Mouse (Mus musculus) thymus, adult 2 months (tissue): Measurements from ENCODE around the gene Fgfr2. TPM values are rescaled to one million over a fixed set of nuclear protein-coding genes. Genes with fewer than 3 reads are reported as not detected.

ENCODE experiments used
- DNase-seq: peaks from one replicate; pipeline ENCODE4 v3.0.0; 2021
- H3K27ac ChIP-seq: fragments of 200-500 bp; 2 replicates; pipeline ENCODE4 v1.5.1; 2012; ENCODE audit warnings: low read length, control low read depth; ENCODE audit not compliant: control insufficient read depth, insufficient read depth
- H3K27me3 ChIP-seq: fragments of 200-500 bp; 2 replicates; pipeline ENCODE4 v1.6.1; 2012; ENCODE audit warnings: mild to moderate bottlenecking, low read length, moderate library complexity, mixed read lengths; ENCODE audit not compliant: control insufficient read depth, insufficient read depth
- H3K36me3 ChIP-seq: fragments of 200-500 bp; 2 replicates; pipeline ENCODE4 v1.6.1; 2012; ENCODE audit warnings: mild to moderate bottlenecking, low read length, moderate library complexity; ENCODE audit not compliant: control insufficient read depth, insufficient read depth
- H3K4me1 ChIP-seq: fragments of 200-500 bp; replicated peaks from 2 replicates; pipeline ENCODE4 v1.6.1; 2012; ENCODE audit warnings: low read length; ENCODE audit not compliant: control insufficient read depth, insufficient read depth
- H3K4me3 ChIP-seq: fragments of 200-500 bp; 2 replicates; pipeline ENCODE4 v1.5.1; 2012; ENCODE audit warnings: mild to moderate bottlenecking, low read length, control low read depth, moderate library complexity; ENCODE audit not compliant: control insufficient read depth, insufficient read depth
- CTCF ChIP-seq: fragments of 200-500 bp; IDR thresholded peaks from 2 replicates; pipeline ENCODE4 v1.5.1; 2012; ENCODE audit warnings: mild to moderate bottlenecking, control low read depth, low read length, moderate library complexity, borderline replicate concordance; ENCODE audit not compliant: control insufficient read depth, poor library complexity, insufficient read depth; ENCODE audit errors: extremely low read depth
- POLR2A ChIP-seq: fragments of 200-500 bp; IDR thresholded peaks from 2 replicates; pipeline ENCODE4 v1.6.1; 2012; ENCODE audit warnings: mild to moderate bottlenecking, low read length, control low read depth, moderate library complexity; ENCODE audit not compliant: control insufficient read depth, poor library complexity, insufficient read depth; ENCODE audit errors: extremely low read depth
- WGBS: fragments of 180-500 bp; shearing (Covaris S2); methylation state at CpG from one replicate; pipeline ENCODE4 v1.1.7; 2018; 5-methylcytosine and 5-hydroxymethylcytosine counted together
- polyA plus RNA-seq: library from polyadenylated mRNA; depleted of rRNA; stranded (reverse); fragments of >200 nt; gene quantifications from 2 replicates; pipeline ENCODE4 v1.2.3, GENCODE M21; 2012

Gene Fgfr2
- polyA plus RNA-seq, 1 experiment = 12.1 TPM

GRCm38 (mm10) chr7:132410958-132411357 lies 712.2 kb downstream of the Fgfr2 start:
- Histone ChIP-seq H3K36me3 (no peaks in the 10 kb centered on the region), H3K27ac (no peak overlapping the region), H3K27me3 (no peaks in the 10 kb centered on the region), H3K4me1 (no peaks in the 10 kb centered on the region), H3K4me3 (no peak overlapping the region)
- 93% methylated on average over 4 of the region's 4 CpGs for WGBS
- TF ChIP-seq CTCF (no peak), POLR2A (no peak)
- DNase-seq = no peak

DNA sequence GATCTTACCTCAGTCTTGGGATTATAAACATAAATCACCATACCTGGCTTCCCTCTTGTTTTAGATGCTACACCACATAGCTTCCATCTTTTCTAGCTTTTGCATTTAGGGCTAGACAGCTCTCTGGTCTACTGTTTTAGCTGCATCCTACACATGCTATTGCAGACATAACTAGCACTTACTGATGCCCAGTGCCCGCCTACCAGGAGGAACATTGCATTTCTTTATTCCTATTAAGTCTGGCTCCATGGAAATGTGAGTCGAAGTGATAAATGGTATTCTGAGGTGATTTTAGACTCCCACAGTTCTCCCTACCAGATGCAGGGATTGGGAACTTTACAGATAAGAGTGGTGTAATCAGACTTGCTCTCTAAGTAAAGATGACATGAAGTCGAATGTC lies 713.3 kb downstream of the Fgfr2 start:
- TF ChIP-seq CTCF (no peak), POLR2A (no peak)
- 94% methylated on average over 3 of the region's 3 CpGs for WGBS
- H3K4me3 ChIP-seq = no peak overlapping the region
- H3K36me3 ChIP-seq = no peaks in the 10 kb centered on the region
- no peaks in the 10 kb centered on the region for H3K27me3 ChIP-seq
- H3K4me1 ChIP-seq = no peaks in the 10 kb centered on the region
- no peak overlapping the region for H3K27ac ChIP-seq
- DNase-seq = no peak

GRCm38 (mm10) chr7:132402377-132403084 lies 720.6 kb downstream of the Fgfr2 start:
- Histone ChIP-seq H3K4me3 (no peak overlapping the region), H3K27ac (no peak overlapping the region), H3K4me1 (no peaks in the 10 kb centered on the region), H3K36me3 (no peaks in the 10 kb centered on the region), H3K27me3 (no peaks in the 10 kb centered on the region)
- TF ChIP-seq POLR2A = no peak
- no peak for TF ChIP-seq CTCF
- 17% methylated on average over 10 of the region's 10 CpGs for WGBS
- peak; percentile 15 for DNase-seq

- Histone ChIP-seq H3K27ac (no peak overlapping the region), H3K4me3 (no peak overlapping the region), H3K4me1 (no peaks in the 10 kb centered on the region), H3K27me3 (no peaks in the 10 kb centered on the region), H3K36me3 (no peaks in the 10 kb centered on the region)
- 93% methylated on average over 3 of the region's 3 CpGs for WGBS
- no peak for DNase-seq
- TF ChIP-seq CTCF = no peak
- TF ChIP-seq POLR2A = no peak
These were observed 724.7 kb downstream of the Fgfr2 start for GRCm38 (mm10) chr7:132398487-132398886.

GRCm38 (mm10) chr7:132396661-132397322 lies 726.4 kb downstream of the Fgfr2 start:
- H3K4me3 ChIP-seq = no peak overlapping the region
- no peaks in the 10 kb centered on the region for H3K4me1 ChIP-seq
- no peak for TF ChIP-seq POLR2A
- H3K36me3 ChIP-seq = no peaks in the 10 kb centered on the region
- no peaks in the 10 kb centered on the region for H3K27me3 ChIP-seq
- no peak overlapping the region for H3K27ac ChIP-seq
- no peak for DNase-seq
- 64% methylated on average over 7 of the region's 7 CpGs for WGBS

DNA sequence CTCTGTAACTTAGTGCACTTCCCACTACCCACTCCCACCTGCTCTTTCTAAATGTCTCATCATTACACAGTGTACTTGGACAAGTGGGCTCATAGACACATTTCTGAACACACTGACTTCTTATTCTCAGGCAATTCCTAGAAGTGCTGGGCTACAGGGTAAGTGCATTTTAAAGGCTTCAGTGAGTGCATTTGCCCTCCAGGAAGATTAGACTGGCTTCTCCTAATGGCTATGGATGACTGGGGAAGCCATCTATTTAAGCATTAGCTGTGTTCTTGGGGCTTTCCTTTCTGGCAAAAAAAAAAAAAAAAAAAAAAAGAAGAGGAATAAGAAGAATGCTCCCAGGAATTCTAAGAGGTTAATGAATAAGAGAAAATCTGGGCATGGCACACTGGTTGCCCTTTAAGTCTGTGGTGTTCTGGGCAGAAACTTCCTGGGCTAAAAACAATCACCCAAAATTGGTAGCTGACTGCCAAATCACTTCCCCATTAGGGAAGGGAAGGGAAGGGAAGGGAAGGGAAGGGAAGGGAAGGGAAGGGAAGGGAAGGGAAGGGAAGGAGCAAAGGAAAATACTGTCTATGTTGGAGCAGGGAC lies 729.5 kb downstream of the Fgfr2 start:
- Histone ChIP-seq H3K27me3 (no peaks in the 10 kb centered on the region), H3K4me3 (no peak overlapping the region), H3K4me1 (peaks cover 9% of the 10 kb centered on the region; the same call in 1 of the 2 replicates), H3K36me3 (no peaks in the 10 kb centered on the region), H3K27ac (no peak overlapping the region)
- TF ChIP-seq CTCF = no peak
- TF ChIP-seq POLR2A = no peak
- no peak for DNase-seq
